17 mouse cellular contexts compared by ENCODE assay signal in the genomic region with DNA sequence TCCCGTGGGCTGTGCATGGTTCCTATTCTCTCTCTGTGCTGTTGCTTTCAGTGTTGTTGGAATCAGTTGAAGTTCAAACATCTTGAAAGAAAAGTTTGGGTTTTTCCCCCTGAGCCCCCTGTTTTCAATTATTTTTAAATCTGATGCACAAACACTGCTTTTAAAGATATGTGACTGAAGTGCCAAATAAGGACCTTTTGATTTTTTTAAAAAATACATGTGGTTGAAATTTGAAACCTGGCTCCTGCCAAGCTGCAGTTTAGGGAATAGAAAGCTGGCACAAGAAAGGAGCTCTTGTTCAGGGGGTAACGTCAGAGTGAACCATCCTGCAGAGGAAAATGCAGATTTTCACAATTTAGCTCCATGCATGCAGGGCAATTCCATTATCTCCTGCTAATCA.
DNase-seq lines count a peak whose midpoint lies in the region; ATAC-seq lines count a peak whose summit lies in the region.
"Had no signal": no experiment of that assay in that cellular context is flagged by ENCODE, and none has a peak within 500 bp of the region (broad histone marks: within the 10 kb centered on the region; RNA-seq: fewer than 3 reads in every experiment).

No protein-coding gene starts in this region.

- no peaks in the 10 kb centered on the region for H3K36me3 ChIP-seq in forebrain, embryonic 10.5 days (replicated peaks)
- no peaks in the 10 kb centered on the region for H3K36me3 ChIP-seq in forebrain, embryonic 16.5 days (ENCODE audit: control insufficient read depth, insufficient read depth)
- no peaks in the 10 kb centered on the region for H3K36me3 ChIP-seq in embryonic facial prominence, embryonic 11.5 days (replicated peaks; ENCODE audit: control insufficient read depth, insufficient read depth, low read depth, low read length)
- no peaks in the 10 kb centered on the region for H3K36me3 ChIP-seq in limb, embryonic 10.5 days
- H3K36me3 ChIP-seq: heart, embryonic 15.5 days; liver, embryonic 12.5 days; midbrain, embryonic 12.5 days; neural tube, embryonic 12.5 days had no signal

- no peak overlapping the region for H3K4me2 ChIP-seq in forebrain, embryonic 16.5 days (ENCODE audit: low read length)
- H3K4me2 ChIP-seq in embryonic facial prominence, embryonic 11.5 days (ENCODE audit: low read depth, low read length), result no peak overlapping the region
- H3K4me2 ChIP-seq: heart, embryonic 15.5 days; liver, embryonic 12.5 days; midbrain, embryonic 12.5 days; neural tube, embryonic 12.5 days had no signal

- no peak for ATAC-seq in forebrain, embryonic 16.5 days
- no peak for ATAC-seq in embryonic facial prominence, embryonic 11.5 days (replicated peaks; ENCODE audit: insufficient number of reproducible peaks, low FRiP score, low TSS enrichment, low read depth)
- ATAC-seq: hindbrain, postnatal 0 days; intestine, postnatal 0 days; liver, embryonic 12.5 days had no signal

- no peak overlapping the region for H3K4me3 ChIP-seq in forebrain, embryonic 10.5 days
- H3K4me3 ChIP-seq in forebrain, embryonic 16.5 days (replicated peaks; ENCODE audit: low read length), result no peak overlapping the region
- no peak overlapping the region for H3K4me3 ChIP-seq in embryonic facial prominence, embryonic 11.5 days (ENCODE audit: low read depth, low read length)
- no peak overlapping the region for H3K4me3 ChIP-seq in limb, embryonic 10.5 days
- H3K4me3 ChIP-seq: heart, embryonic 15.5 days; liver, embryonic 12.5 days; midbrain, embryonic 12.5 days; neural tube, embryonic 12.5 days had no signal

- peak overlapping the region; percentile 48; the same call in 1 of the 2 replicates for H3K27ac ChIP-seq in forebrain, embryonic 10.5 days
- no peak overlapping the region for H3K27ac ChIP-seq in forebrain, embryonic 16.5 days (ENCODE audit: low read length)
- H3K27ac ChIP-seq in embryonic facial prominence, embryonic 11.5 days (replicated peaks; ENCODE audit: low read depth, low read length), result no peak overlapping the region
- H3K27ac ChIP-seq in limb, embryonic 10.5 days, result peak overlapping the region; percentile 70; the same call in 1 of the 2 replicates
- H3K27ac ChIP-seq: heart, embryonic 15.5 days; hindbrain, postnatal 0 days; liver, embryonic 12.5 days; midbrain, embryonic 12.5 days; neural tube, embryonic 12.5 days had no signal

- DNase-seq in forebrain, embryonic 10.5 days (ENCODE audit: extremely low spot score, low spot score), result no peak
- DNase-seq in embryonic facial prominence, embryonic 11.5 days (ENCODE audit: low spot score), result peak; percentile 69
- DNase-seq in limb, embryonic 10.5 days (ENCODE audit: low spot score), result no peak
- DNase-seq in urinary bladder, postnatal 25 days (ENCODE audit: low spot score), result no peak
- DNase-seq in layer of hippocampus, adult 9-10 months (ENCODE audit: low spot score), result no peak
- no peak for DNase-seq in adrenal gland, postnatal 25 days
- DNase-seq: cerebellum, adult 8-10 months; lung, adult 2 months; thymus, postnatal 14 days had no signal

- no peaks in the 10 kb centered on the region for H3K27me3 ChIP-seq in forebrain, embryonic 10.5 days (ENCODE audit: poor library complexity, severe bottlenecking)
- H3K27me3 ChIP-seq in forebrain, embryonic 16.5 days (replicated peaks; ENCODE audit: control insufficient read depth, insufficient read depth, low read length), result no peaks in the 10 kb centered on the region
- no peaks in the 10 kb centered on the region for H3K27me3 ChIP-seq in embryonic facial prominence, embryonic 11.5 days (ENCODE audit: control insufficient read depth, insufficient read depth, low read length)
- no peaks in the 10 kb centered on the region for H3K27me3 ChIP-seq in limb, embryonic 10.5 days (ENCODE audit: low read depth, poor library complexity, severe bottlenecking)
- H3K27me3 ChIP-seq: CH12.LX; heart, embryonic 15.5 days; liver, embryonic 12.5 days; midbrain, embryonic 12.5 days; neural tube, embryonic 12.5 days had no signal

- no peak overlapping the region for H3K9ac ChIP-seq in forebrain, embryonic 16.5 days (replicated peaks; ENCODE audit: low read depth, low read length)
- H3K9ac ChIP-seq in embryonic facial prominence, embryonic 11.5 days (replicated peaks; ENCODE audit: low read length), result no peak overlapping the region
- H3K9ac ChIP-seq: heart, embryonic 15.5 days; liver, embryonic 12.5 days; midbrain, embryonic 12.5 days; neural tube, embryonic 12.5 days had no signal

- whole genome bisulfite sequencing in forebrain, embryonic 10.5 days, result 41% methylated on average over 2 of the region's 2 CpGs
- 17% methylated on average over 2 of the region's 2 CpGs for WGBS in forebrain, embryonic 16.5 days
- 16% methylated on average over 2 of the region's 2 CpGs for WGBS in embryonic facial prominence, embryonic 11.5 days
- 39% methylated on average over 2 of the region's 2 CpGs for WGBS in limb, embryonic 10.5 days

- H3K4me1 ChIP-seq in forebrain, embryonic 10.5 days, result peaks cover 7% of the 10 kb centered on the region
- no peaks in the 10 kb centered on the region for H3K4me1 ChIP-seq in forebrain, embryonic 16.5 days (replicated peaks; ENCODE audit: control insufficient read depth, insufficient read depth, low read length)
- no peaks in the 10 kb centered on the region for H3K4me1 ChIP-seq in embryonic facial prominence, embryonic 11.5 days (ENCODE audit: control insufficient read depth, insufficient read depth, low read length)
- peaks cover 6% of the 10 kb centered on the region; the same call in 1 of the 2 replicates for H3K4me1 ChIP-seq in limb, embryonic 10.5 days
- H3K4me1 ChIP-seq: heart, embryonic 15.5 days; liver, embryonic 12.5 days; neural tube, embryonic 12.5 days had no signal

- H3K9me3 ChIP-seq in forebrain, embryonic 10.5 days, result no peaks in the 10 kb centered on the region
- no peaks in the 10 kb centered on the region for H3K9me3 ChIP-seq in forebrain, embryonic 16.5 days (ENCODE audit: control insufficient read depth, low read length)
- no peaks in the 10 kb centered on the region for H3K9me3 ChIP-seq in embryonic facial prominence, embryonic 11.5 days (replicated peaks; ENCODE audit: control insufficient read depth, low read length)
- no peaks in the 10 kb centered on the region for H3K9me3 ChIP-seq in limb, embryonic 10.5 days (replicated peaks)
- H3K9me3 ChIP-seq: heart, embryonic 15.5 days; liver, embryonic 12.5 days; midbrain, embryonic 12.5 days; neural tube, embryonic 12.5 days had no signal

Comparison
In these comparisons a context has a peak if more than half of its experiments do, and no peak if none do; other contexts are left out.
1. H3K27ac ChIP-seq: peak in forebrain, embryonic 10.5 days (single experiment) and limb, embryonic 10.5 days (single experiment); none in forebrain, embryonic 16.5 days (single experiment) and embryonic facial prominence, embryonic 11.5 days (single experiment).